Comparison of ENCODE assay signal across 15 mouse cellular contexts in genomic region chr13:56770786-56771185, GRCm38 (mm10). TPM values are rescaled to one million over a fixed set of nuclear protein-coding genes. Genes with fewer than 3 reads are reported as not detected.
DNase-seq lines count a peak whose midpoint lies in the region; ATAC-seq and TF ChIP-seq lines count a peak whose summit lies in the region.
"Had no signal": no experiment of that assay in that cellular context is flagged by ENCODE, and none has a peak within 500 bp of the region (broad histone marks: within the 10 kb centered on the region; RNA-seq: fewer than 3 reads in every experiment).

No protein-coding gene starts in this region.

- H3K4me3 ChIP-seq in cerebellum, adult 2 months (replicated peaks; ENCODE audit: insufficient read depth, low read depth, low read length): no peak overlapping the region
- no peak overlapping the region for H3K4me3 ChIP-seq in liver, postnatal 0 days (ENCODE audit: low read depth, low read length)
- H3K4me3 ChIP-seq in forebrain, embryonic 10.5 days: no peak overlapping the region
- H3K4me3 ChIP-seq in midbrain, embryonic 15.5 days: no peak overlapping the region
- H3K4me3 ChIP-seq: limb, embryonic 15.5 days had no signal

- ATAC-seq in liver, postnatal 0 days: no peak
- no peak for ATAC-seq in midbrain, embryonic 15.5 days (replicated peaks)

- H3K4me2 ChIP-seq in liver, postnatal 0 days (ENCODE audit: low read depth, low read length): no peak overlapping the region
- no peak overlapping the region for H3K4me2 ChIP-seq in midbrain, embryonic 15.5 days
- H3K4me2 ChIP-seq: limb, embryonic 15.5 days had no signal

- no peak overlapping the region for H3K9ac ChIP-seq in liver, postnatal 0 days (replicated peaks)
- no peak overlapping the region for H3K9ac ChIP-seq in midbrain, embryonic 15.5 days
- H3K9ac ChIP-seq: limb, embryonic 15.5 days had no signal

- no peaks in the 10 kb centered on the region for H3K27me3 ChIP-seq in cerebellum, adult 2 months (ENCODE audit: control insufficient read depth, insufficient read depth, low read length)
- H3K27me3 ChIP-seq in liver, postnatal 0 days (ENCODE audit: insufficient read depth, low read length): no peaks in the 10 kb centered on the region
- H3K27me3 ChIP-seq in forebrain, embryonic 10.5 days (ENCODE audit: poor library complexity, severe bottlenecking): peaks cover 22% of the 10 kb centered on the region
- H3K27me3 ChIP-seq in midbrain, embryonic 15.5 days (replicated peaks): 0 out of 2 replicates have a peak, but pooled peaks cover 3% of the 10 kb centered on the region
- H3K27me3 ChIP-seq: limb, embryonic 15.5 days had no signal

- WGBS in cerebellum, adult 2 months: 58% methylated on average over 5 of the region's 5 CpGs
- 59% methylated on average over 5 of the region's 5 CpGs for WGBS in liver, postnatal 0 days (ENCODE audit: insufficient replicate concordance)
- WGBS in forebrain, embryonic 10.5 days: 68% methylated on average over 5 of the region's 5 CpGs
- WGBS in midbrain, embryonic 15.5 days: 64% methylated on average over 5 of the region's 5 CpGs

- no peak overlapping the region for H3K27ac ChIP-seq in cerebellum, adult 2 months (ENCODE audit: insufficient read depth, low read length)
- H3K27ac ChIP-seq in liver, postnatal 0 days (ENCODE audit: low read depth): no peak overlapping the region
- H3K27ac ChIP-seq in forebrain, embryonic 10.5 days: peak overlapping the region; percentile 54; the same call in 1 of the 2 replicates
- peak overlapping the region; percentile 62; the same call in 1 of the 2 replicates for H3K27ac ChIP-seq in midbrain, embryonic 15.5 days
- H3K27ac ChIP-seq: limb, embryonic 15.5 days had no signal

- TF ChIP-seq POLR2A in cerebellum, adult 2 months (IDR thresholded peaks at IDR 0.05; ENCODE audit: borderline replicate concordance, insufficient read depth, low read length): no peak

- 0 out of 2 replicates have a peak, but pooled peaks have one; percentile 3 for TF ChIP-seq CTCF in cerebellum, adult 2 months (IDR thresholded peaks at IDR 0.05; ENCODE audit: borderline replicate concordance, insufficient read depth, low read depth, low read length)
- peak; percentile 40 for TF ChIP-seq CTCF in liver, postnatal 0 days (IDR thresholded peaks at IDR 0.05; ENCODE audit: low read depth)

- intact Hi-C loops in left cerebral cortex, postnatal 25 days (cut with DNase I): no loop called here

- H3K36me3 ChIP-seq in liver, postnatal 0 days (replicated peaks; ENCODE audit: insufficient read depth, low read length): no peaks in the 10 kb centered on the region
- H3K36me3 ChIP-seq in forebrain, embryonic 10.5 days (replicated peaks): no peaks in the 10 kb centered on the region
- H3K36me3 ChIP-seq in midbrain, embryonic 15.5 days (replicated peaks): no peaks in the 10 kb centered on the region
- H3K36me3 ChIP-seq: limb, embryonic 15.5 days had no signal

- H3K4me1 ChIP-seq in cerebellum, adult 2 months (ENCODE audit: control insufficient read depth, insufficient read depth, low read length): no peaks in the 10 kb centered on the region
- H3K4me1 ChIP-seq in liver, postnatal 0 days (ENCODE audit: insufficient read depth): no peaks in the 10 kb centered on the region
- peaks cover 56% of the 10 kb centered on the region for H3K4me1 ChIP-seq in forebrain, embryonic 10.5 days
- peaks cover 46% of the 10 kb centered on the region for H3K4me1 ChIP-seq in midbrain, embryonic 15.5 days

- TF ChIP-seq EP300 in liver, postnatal 0 days (IDR thresholded peaks at IDR 0.05; ENCODE audit: low read depth): no peak

- no peak for DNase-seq in cerebellum, adult 2 months
- no peak for DNase-seq in cerebellum, adult 9-10 months
- DNase-seq in liver, postnatal 0 days: no peak
- DNase-seq in liver: no peak
- DNase-seq in forebrain, embryonic 10.5 days (ENCODE audit: extremely low spot score, low spot score): no peak
- DNase-seq in adrenal gland, postnatal 4 days (ENCODE audit: low spot score in 2 of 2): no peak
- DNase-seq in left cerebral cortex, postnatal 25 days (ENCODE audit: low spot score in 2 of 2): no peak
- DNase-seq: adrenal gland, postnatal 36 days; cerebellum, postnatal 14 days; spleen, adult 18-20 months had no signal

- no peaks in the 10 kb centered on the region for H3K9me3 ChIP-seq in liver, postnatal 0 days (ENCODE audit: low read length)
- no peaks in the 10 kb centered on the region; the same call in 1 of the 2 replicates for H3K9me3 ChIP-seq in forebrain, embryonic 10.5 days
- no peaks in the 10 kb centered on the region for H3K9me3 ChIP-seq in midbrain, embryonic 15.5 days
- H3K9me3 ChIP-seq: limb, embryonic 15.5 days had no signal

RNA-seq across cellular contexts. Expression of gene Gm45623, which starts 17.2 kb away (rescaled TPM):
- 1.3 and 1.6 TPM in 2 replicates for polyA plus RNA-seq in cerebellum, adult 2 months (2012; rRNA removed)
- not detected in 2 replicates for polyA plus RNA-seq in liver, postnatal 0 days (2015; fragmentation: Nextera tagmentation; extraction: Ambion mirVana)
- not detected in 2 replicates for polyA plus RNA-seq in forebrain, embryonic 10.5 days (2016; fragmentation: Nextera tagmentation; extraction: Ambion mirVana)
- 2.7 and 3.1 TPM in 2 replicates for polyA plus RNA-seq in midbrain, embryonic 15.5 days (2015; fragmentation: Nextera tagmentation; extraction: Ambion mirVana)
- total RNA-seq in adrenal gland, postnatal 4 days (2021): under 1 TPM in 1 of 2 experiments, not detected in 1; 0.28 TPM
- total RNA-seq in left cerebral cortex, postnatal 25 days (2021): 10 to 100 TPM; 10.8 to 15.4 TPM
- total RNA-seq: adrenal gland, postnatal 36 days; hematopoietic stem cell, adult 5-6 weeks; megakaryocyte, adult 5-6 weeks had no signal
- polyA plus RNA-seq: urinary bladder, adult 2 months had no signal

Comparison
In these comparisons a context has a peak if more than half of its experiments do, and no peak if none do; other contexts are left out.
1. H3K27ac ChIP-seq: peak in forebrain, embryonic 10.5 days (single experiment) and midbrain, embryonic 15.5 days (single experiment); none in cerebellum, adult 2 months (single experiment) and liver, postnatal 0 days (single experiment).